Mouse (Mus musculus) right cerebral cortex, postnatal 25 days (tissue): ENCODE results near the gene Cend1.
A peak's percentile ranks its signal among the peaks of the same experiment; 100 is the strongest.

Experiments
- DNase-seq: peaks from one replicate; pipeline ENCODE4 v3.0.0; 2022

Gene Cend1

GRCm38 (mm10) chr7:141442199-141442598 is 12.9 kb upstream of the Cend1 start:
- DNase-seq: no peak

DNA sequence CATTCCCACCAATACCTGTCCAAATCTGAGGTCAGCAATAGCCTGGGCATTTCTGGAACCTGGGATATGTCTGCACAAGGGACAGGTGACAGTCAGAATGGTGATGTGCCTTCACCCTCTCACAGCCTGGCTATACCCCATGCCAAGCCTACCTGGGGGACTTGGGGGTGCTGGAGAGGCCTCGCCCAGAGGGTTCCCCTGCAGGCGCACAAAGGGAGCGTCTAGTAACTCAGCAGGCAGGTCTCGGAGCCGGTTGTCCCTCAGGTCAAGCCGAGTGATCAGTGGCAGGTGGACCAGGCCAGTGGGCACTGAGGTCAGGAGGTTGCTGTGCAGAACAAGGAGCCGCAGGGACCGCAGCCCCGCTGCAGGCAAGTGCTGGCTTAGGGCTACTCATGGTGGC is 12.2 kb upstream of the Cend1 start:
- DNase-seq: no peak

DNA sequence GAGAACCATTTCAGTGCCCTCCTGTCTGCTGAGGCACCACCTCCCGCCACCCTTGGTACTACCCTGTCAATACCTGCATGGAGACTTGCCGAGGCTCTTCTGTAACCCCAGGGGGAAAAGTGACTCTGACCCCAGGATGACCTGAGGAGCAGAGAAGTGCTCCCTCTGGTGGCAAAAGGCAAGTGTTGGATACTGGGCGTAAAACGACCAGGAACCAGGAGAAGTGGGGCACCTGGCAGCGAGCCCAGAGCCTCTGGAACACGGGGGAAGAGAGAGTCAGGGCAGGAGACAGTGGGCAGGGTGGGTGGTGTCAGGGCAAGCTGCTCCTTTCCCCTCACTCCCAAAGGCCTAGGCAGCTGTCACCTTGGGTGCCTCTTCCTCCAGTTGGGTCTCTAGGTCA is 11.3 kb upstream of the Cend1 start:
- no peak for DNase-seq

DNA sequence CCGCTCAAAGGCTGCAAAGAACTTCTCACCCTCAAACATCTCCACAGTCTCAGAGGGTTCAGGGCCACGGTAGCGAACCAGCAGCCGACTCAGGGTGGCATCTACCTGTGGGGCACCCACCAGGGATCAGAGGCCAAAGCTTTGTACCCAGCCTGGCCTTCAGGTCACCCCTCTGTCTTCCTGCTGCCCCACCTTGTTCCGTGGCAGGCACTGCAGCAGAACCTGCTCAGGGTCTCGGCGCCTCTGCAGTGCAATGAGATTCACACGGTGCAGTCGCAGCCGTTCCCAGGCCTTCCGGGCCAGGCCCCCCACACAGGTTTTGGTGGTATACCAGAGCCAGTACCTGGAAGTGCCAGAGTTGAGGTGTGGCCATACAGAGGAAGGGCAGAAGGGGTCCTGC is 10.5 kb upstream of the Cend1 start:
- DNase-seq: no peak

DNA sequence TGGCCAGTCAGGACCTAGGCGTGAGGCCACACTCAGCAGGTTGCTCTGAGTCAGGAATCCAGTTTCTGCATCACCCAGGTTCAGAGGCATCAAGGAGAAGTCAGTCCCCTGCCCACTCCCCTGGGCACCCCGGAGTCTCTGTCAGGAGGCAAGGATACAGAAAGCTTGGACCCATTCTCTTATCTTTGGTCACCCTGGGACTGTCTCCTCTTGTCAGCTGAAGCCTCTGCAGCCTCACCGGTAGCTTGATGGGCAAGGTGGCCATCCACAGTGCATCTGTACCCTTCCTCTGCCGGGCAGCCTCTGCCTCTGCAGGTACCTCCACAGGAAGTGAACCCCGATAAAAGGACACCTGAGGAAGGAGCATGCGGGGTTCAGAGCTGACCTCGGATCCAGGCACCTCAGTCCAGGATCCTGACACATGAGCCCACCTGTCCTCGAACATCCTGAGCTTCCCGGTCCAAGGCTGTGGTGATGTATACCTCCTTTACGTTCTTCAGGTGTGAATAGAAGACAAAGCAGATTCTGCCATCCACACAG is 9.9 kb upstream of the Cend1 start:
- no peak for DNase-seq

- no peak for DNase-seq
Measured at GRCm38 (mm10) chr7:141438201-141438968, 9.1 kb upstream of the Cend1 start.

DNA sequence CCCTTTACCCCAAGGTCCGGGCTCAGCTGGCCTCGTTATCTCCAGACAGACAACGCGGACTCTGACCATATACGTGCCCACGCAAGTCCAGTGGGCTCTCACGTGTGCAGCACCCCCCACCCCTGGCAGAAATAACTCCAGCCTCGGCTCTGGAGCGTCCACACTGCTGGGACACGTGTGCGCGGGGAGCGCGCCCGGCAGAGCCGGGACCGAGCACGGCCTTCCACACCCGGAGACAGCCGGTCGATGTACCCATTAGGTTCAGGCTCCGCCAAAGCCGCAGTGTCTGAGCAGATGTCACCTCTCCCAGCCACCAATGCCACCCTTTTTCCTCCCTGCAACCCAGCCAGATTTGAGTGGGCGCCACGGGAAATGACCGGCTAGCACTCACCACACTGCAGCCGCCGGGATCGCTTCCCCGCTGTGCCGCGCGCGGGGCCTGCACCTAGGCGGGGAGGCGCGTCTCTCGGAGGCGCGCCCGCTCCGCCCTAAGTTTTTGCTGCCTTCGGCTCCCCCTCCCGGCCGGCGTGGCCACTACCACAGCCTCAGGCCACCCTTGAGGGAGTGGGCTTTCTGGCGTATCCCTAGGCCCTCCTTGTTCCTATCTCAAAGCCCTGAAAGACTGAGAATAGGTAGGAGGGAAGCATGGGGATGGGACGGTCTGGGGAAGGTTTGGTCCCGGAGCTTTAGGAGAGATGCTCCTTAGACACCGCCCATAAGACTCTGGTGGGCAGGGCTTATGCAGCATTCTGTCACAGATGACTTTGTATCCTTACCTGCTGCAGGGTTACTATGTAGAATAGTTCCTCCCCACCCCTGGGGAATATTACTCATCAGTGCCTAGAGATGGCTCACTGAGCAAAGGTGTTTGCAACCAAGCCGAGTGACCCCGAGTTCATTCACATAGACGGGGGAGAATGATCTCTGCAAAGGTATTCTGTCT is 8.2 kb upstream of the Cend1 start, which contains the start of gene Slc25a22:
TSS of gene Slc25a22 (minus strand) at position 715 of the 943 bp plus-strand sequence.
- DNase-seq: peak; percentile 91

- no peak for DNase-seq
Measured at GRCm38 (mm10) chr7:141436523-141436892, 7.2 kb upstream of the Cend1 start.

GRCm38 (mm10) chr7:141435856-141436522 is 6.7 kb upstream of the Cend1 start:
- DNase-seq: no peak

DNA sequence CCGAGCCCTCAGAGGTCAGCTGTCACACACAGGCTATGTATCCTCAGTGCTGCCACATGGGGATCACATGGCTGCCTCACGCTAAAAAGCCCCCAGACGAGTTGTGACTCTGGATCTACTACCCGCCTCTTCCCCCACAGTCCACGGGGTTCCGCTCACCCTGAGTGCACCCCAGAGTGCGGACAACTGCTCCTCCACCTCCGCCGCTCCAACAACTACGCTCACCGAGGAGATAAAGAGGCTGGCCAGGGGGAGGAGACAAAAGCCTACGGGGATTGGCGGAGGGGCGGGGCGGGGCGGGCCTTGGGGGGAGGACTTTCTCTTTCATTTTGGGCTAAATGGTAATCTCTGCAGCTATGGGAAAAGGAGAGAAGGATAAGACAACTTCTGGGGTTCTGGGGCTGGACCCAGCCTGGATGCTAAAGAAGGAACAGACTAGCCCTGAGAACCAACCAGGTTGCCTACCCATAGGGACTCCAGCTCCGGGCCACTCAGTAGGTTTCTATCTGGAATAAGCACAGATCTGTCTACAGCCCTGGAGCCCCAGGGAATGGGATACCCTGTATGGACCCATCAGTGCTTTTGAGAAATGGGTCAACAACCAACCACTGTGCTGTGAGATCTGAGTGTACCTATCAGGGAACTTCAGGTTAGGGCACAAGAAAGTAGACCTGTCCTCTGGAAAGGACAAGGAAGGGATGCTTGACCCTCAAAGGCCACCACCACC is 6.0 kb upstream of the Cend1 start:
- DNase-seq: peak; percentile 60

DNA sequence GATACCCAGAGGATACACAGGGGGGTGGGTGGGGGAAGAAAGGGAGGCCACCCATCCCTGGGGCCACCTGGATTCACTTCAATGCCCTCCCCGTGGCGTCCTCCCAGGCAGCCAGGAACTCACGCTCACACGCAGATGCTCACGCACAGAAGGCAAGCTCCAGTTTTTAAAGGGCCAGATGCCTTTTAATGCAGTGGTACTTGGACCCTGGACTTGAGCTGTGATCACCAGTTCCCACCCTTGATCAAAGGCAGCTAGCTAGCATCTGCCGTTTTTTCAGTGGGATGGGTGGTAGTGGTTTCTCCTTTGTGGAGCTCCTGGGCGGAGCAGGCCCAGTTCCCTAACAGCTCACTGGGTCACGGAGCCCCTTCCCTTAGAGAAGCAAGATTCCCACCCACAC is 5.2 kb upstream of the Cend1 start:
- DNase-seq: peak; percentile 73

DNA sequence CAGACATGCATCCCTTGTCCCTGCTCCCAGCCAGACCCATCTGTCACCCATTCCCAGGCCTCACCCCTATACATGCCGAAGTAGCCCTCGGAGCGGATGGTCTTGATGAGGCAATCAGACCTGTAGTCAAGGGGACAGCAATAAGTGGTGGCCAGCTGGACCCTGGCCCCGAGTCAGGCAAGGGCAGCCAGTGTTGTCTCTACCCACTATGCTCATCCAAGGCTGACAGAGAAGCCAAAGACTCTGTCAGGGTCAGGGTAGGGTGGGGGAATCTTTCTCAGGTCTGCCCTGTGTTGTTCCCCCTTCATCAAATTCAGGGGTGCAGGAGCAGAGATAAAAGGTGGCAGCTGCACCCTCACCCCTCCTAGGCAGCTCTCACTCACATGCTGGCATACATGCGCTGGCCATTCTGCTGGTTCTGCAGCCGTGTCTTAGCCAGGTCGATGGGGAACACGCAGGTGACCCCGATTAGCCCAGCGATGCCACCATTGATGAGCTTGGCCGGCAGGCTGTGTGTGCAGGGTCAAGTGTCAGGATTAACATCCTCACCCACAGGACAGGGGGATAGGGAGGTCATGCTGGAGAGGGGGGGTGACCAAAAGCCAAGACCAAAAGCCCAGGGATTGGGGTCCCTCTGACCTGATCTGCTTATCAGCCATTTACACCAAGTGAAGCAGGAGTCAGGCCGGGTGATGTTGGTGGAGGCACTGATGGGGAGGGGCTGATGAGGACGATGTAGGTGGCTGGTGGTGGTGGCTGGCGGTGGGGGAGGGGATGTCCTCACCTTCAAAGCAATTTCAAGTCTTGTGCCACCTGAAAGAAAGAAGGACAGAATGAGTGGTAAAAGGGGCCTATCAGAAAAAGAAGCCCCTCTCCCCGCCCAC is 4.5 kb upstream of the Cend1 start:
- no peak for DNase-seq

DNA sequence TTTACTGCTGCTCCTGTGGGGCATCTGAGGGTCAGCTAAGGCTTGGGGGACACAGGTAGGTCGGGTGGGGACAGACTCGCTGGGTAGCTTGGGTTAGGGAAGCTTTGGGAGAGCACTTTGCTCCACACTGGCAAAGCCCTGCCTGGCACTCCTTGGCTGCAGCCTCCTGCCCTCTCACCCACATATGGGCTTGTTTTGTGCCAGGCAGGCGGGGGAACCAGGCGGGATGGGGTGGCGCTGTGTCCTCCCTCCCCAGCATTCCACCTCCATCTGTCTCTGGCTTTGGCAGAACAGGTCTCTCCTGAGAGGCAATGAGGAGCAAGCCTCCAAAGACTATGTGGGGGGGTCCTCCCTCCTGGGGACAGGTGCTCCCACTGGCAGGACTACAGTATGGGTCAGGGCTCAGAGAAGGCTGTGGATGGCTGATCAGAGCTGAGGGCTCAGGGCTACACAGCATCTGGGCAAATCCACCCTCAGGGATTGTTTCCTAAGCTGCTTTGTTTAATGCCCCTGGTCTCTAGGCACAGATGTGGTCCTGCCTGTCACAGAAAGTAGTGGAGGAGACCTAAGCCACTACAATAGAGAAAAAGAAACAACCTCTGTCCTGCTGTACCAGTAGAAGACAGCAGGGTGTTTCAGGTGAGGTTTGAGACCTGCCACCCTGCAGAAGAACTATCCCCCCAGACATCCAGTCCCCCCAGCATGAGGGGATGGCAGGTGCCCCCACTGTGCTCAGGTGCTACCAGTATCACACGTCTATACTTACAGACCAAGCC is 3.6 kb upstream of the Cend1 start:
- DNase-seq: no peak

- no peak for DNase-seq
Measured at GRCm38 (mm10) chr7:141432186-141432611, 2.9 kb upstream of the Cend1 start.

DNA sequence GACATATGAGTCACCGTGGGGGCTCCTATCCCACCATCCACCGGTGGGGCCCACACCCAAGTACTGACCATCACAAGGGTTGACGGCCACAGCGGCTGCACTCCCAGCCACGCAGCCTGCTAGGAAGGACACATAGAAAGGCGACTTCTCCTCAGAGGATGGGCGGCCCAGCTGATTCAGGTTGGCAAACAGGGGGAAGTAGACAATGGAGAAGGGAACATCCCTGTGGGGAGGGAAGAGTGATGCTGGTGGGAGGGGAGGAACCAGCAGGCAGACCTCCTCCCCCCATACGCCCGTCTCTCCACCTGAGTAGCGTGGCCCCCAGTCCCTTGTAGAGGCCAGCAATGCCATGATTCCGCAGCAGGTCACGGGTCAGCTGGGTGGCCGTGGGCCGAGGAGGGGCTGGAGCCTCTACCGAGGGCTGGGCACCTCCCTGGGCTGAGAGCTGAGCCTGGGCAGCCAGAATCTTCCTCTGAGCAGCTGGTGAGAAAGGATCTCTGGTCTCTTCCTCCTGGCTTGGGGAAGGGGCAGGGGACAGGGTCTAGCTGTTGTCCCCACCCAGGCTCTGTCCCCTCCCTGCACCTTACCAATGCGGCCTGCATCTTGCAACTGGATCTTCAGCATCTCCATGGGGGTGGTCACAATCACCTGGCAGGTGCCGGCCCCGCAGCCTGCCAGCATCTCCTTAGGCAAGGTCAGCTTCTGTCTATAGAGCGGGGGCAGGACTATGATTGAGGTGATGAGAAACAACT is 2.3 kb upstream of the Cend1 start:
- DNase-seq: no peak

DNA sequence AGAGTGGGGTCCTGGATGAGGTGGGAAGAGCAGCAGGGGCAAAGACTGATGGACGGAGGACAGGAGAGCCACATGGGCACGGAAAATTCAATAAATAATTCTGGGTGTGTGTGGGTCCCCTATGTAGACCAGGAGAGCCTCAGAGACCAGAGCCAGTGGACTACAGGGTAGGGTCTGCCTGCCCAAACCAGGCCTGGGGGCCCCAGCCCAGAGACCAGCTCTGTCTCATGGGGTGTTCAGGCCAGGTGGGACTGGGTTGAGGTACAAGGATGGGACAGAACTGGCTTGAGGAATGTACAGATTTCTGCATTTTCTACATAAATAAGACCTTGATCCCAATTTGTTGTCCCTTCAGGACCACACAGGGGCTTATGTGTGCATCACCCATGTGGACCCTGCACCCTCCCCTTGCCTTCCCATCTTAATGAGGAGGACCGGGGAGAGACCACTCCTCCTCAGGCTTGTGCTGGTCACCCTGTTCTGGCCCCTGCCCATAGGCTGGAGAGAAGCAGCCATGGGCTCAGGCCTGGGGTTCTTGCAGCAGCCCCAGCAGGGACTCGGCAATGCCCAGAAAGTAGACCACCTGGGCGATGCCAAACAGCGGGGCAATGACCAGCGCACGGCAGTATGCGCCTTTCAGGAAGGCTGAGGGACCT is 1.4 kb upstream of the Cend1 start:
- no peak for DNase-seq

- no peak for DNase-seq
Measured at GRCm38 (mm10) chr7:141429840-141430584, 721 bp upstream of the Cend1 start.

DNA sequence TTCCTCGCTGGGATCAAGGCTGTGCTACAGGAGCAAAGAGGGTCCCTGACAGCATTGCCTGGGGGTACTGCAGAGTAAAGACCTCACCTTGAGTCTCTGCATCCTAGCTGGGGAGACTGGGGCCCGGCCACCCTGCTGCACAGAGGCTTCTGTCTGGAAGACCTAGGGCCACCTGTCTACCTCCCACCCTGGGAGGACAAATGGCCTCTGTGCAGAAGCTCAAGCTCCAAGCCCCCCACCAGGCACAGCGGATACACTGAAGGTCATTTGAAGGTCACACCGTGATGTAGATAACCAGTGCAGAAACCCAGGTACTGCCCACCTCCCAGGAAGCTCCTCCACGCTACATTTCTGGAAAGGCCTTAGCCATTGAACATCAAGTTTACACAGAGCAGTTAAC is 590 bp downstream of the Cend1 start:
- no peak for DNase-seq
